Mouse (Mus musculus): Measurements from ENCODE around the gene Map3k4. TPM values are rescaled to one million over a fixed set of nuclear protein-coding genes. Genes with fewer than 3 reads are reported as not detected.

The Map3k4 gene
- polyA plus RNA-seq, 1 experiment, result 33.4 TPM

GRCm38 (mm10) chr17:12216224-12216623 lies 102.4 kb downstream of the Map3k4 start:
- WGBS, result 70% methylated on average over 6 of the region's 6 CpGs
- H3K27me3 ChIP-seq (ENCODE audit: control insufficient read depth, insufficient read depth, low read length), result no peaks in the 10 kb centered on the region
- TF ChIP-seq POLR2A (IDR thresholded peaks at IDR 0.05; ENCODE audit: borderline replicate concordance, insufficient read depth, low read length) (no peak), CTCF (IDR thresholded peaks at IDR 0.05; ENCODE audit: borderline replicate concordance, insufficient read depth, low read depth, low read length) (no peak)

DNA sequence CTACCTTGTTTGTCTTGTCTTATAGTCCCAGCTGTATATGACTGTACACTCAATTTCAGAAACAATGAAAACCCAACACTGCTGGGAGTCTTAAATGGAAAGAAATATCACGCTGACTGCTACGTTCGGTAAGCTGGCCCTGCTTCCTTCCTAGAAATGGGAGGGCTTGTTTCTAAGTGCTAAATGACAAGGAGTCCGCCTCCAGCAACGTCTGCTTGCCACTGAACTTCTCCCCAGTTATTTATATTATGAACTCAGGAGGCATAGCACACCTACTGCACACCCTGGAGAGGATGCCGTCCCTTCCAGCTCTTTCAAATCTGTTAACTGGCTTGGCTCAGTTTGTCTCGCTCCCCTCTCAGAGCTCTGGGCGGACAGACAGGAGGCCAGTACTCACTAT lies 105.2 kb downstream of the Map3k4 start:
- Histone ChIP-seq H3K27ac (ENCODE audit: insufficient read depth, low read length) (no peak overlapping the region), H3K4me1 (ENCODE audit: control insufficient read depth, insufficient read depth, low read length) (no peaks in the 10 kb centered on the region), H3K4me3 (replicated peaks; ENCODE audit: insufficient read depth, low read depth, low read length) (no peak overlapping the region), H3K27me3 (ENCODE audit: control insufficient read depth, insufficient read depth, low read length) (no peaks in the 10 kb centered on the region)
- WGBS, result 77% methylated on average over 8 of the region's 8 CpGs
- TF ChIP-seq POLR2A (IDR thresholded peaks at IDR 0.05; ENCODE audit: borderline replicate concordance, insufficient read depth, low read length) (no peak), CTCF (IDR thresholded peaks at IDR 0.05; ENCODE audit: borderline replicate concordance, insufficient read depth, low read depth, low read length) (no peak)
- DNase-seq, result no peak

More at GRCm38 (mm10) chr17:12216224-12216623, 102.4 kb downstream of the Map3k4 start:
- Histone ChIP-seq H3K4me1 (ENCODE audit: control insufficient read depth, insufficient read depth, low read length) (no peaks in the 10 kb centered on the region; the same call in 1 of the 2 replicates), H3K4me3 (replicated peaks; ENCODE audit: insufficient read depth, low read depth, low read length) (no peak overlapping the region), H3K27ac (ENCODE audit: insufficient read depth, low read length) (no peak overlapping the region)
- DNase-seq, result no peak

DNA sequence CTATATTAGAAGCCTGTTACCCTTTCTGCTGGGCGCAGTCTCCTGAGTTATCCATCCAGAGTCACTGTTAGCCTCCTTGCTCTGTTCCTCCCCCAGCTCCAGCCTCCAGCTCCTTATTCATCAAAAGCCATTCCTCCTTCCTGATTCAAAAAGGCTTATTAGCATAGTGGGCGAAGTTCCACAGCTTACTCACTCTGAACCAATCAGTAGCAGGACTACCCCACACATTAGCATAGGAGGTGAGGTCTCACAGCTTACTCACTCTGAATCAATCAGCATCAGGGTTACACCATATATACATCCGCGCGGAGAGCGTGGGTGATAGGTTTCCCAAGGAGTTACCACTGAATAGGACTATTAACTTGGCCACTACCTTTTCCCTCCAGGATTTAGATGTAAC lies 106.3 kb downstream of the Map3k4 start:
- no peak for DNase-seq
- no peak overlapping the region for H3K4me3 ChIP-seq (replicated peaks; ENCODE audit: insufficient read depth, low read depth, low read length)
- WGBS, result 91% methylated on average over 6 of the region's 6 CpGs
- no peaks in the 10 kb centered on the region; the same call in 1 of the 2 replicates for H3K4me1 ChIP-seq (ENCODE audit: control insufficient read depth, insufficient read depth, low read length)
- TF ChIP-seq POLR2A (IDR thresholded peaks at IDR 0.05; ENCODE audit: borderline replicate concordance, insufficient read depth, low read length), result no peak
- TF ChIP-seq CTCF (IDR thresholded peaks at IDR 0.05; ENCODE audit: borderline replicate concordance, insufficient read depth, low read depth, low read length), result no peak
- H3K27ac ChIP-seq (ENCODE audit: insufficient read depth, low read length), result no peak overlapping the region
- no peaks in the 10 kb centered on the region for H3K27me3 ChIP-seq (ENCODE audit: control insufficient read depth, insufficient read depth, low read length)

GRCm38 (mm10) chr17:12211890-12212289 lies 106.7 kb downstream of the Map3k4 start:
- no peak for DNase-seq
- 95% methylated on average over 11 of the region's 11 CpGs for WGBS
- no peak overlapping the region for H3K4me3 ChIP-seq (replicated peaks; ENCODE audit: insufficient read depth, low read depth, low read length)
- H3K27ac ChIP-seq (ENCODE audit: insufficient read depth, low read length), result no peak overlapping the region
- H3K27me3 ChIP-seq (ENCODE audit: control insufficient read depth, insufficient read depth, low read length), result no peaks in the 10 kb centered on the region
- H3K4me1 ChIP-seq (ENCODE audit: control insufficient read depth, insufficient read depth, low read length), result peaks cover 4% of the 10 kb centered on the region; the same call in 1 of the 2 replicates
- TF ChIP-seq POLR2A (IDR thresholded peaks at IDR 0.05; ENCODE audit: borderline replicate concordance, insufficient read depth, low read length) (no peak), CTCF (IDR thresholded peaks at IDR 0.05; ENCODE audit: borderline replicate concordance, insufficient read depth, low read depth, low read length) (no peak)

DNA sequence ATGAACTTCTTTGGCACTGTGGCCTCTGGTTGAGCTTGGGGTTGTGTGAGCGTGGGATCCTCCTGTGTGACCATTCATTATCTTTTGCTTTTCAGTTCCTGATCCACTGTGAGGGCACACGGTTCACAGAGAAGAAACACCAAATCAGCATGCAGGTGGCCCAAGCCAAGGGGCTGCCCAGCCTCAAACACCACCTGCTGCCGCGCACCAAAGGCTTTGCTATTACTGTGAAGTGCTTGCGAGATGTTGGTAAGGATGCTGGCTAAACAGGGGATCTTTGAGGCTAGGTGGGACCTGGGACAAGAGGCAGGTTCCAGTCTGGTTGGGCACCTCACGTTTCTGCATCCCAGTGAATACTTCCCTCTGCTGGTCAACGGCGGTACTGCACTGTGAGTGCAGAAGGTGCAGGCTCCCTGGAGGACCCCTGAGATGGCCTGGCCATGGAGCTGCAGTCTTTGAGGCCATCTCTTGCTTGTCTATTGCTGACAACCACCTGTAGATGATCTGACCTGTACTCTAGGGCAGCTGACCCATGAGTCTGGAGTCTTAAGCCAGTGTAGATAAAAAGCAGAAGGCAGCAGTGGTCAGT lies 108.0 kb downstream of the Map3k4 start:
- Histone ChIP-seq H3K4me1 (ENCODE audit: control insufficient read depth, insufficient read depth, low read length) (peaks cover 16% of the 10 kb centered on the region), H3K27ac (ENCODE audit: insufficient read depth, low read length) (no peak overlapping the region), H3K4me3 (replicated peaks; ENCODE audit: insufficient read depth, low read depth, low read length) (no peak overlapping the region), H3K27me3 (ENCODE audit: control insufficient read depth, insufficient read depth, low read length) (no peaks in the 10 kb centered on the region)
- WGBS, result 35% methylated on average over 8 of the region's 8 CpGs
- peak; percentile 99 for TF ChIP-seq CTCF (IDR thresholded peaks at IDR 0.05; ENCODE audit: borderline replicate concordance, insufficient read depth, low read depth, low read length)
- TF ChIP-seq POLR2A (IDR thresholded peaks at IDR 0.05; ENCODE audit: borderline replicate concordance, insufficient read depth, low read length), result no peak
- peak; percentile 74 to 88 for DNase-seq

DNA sequence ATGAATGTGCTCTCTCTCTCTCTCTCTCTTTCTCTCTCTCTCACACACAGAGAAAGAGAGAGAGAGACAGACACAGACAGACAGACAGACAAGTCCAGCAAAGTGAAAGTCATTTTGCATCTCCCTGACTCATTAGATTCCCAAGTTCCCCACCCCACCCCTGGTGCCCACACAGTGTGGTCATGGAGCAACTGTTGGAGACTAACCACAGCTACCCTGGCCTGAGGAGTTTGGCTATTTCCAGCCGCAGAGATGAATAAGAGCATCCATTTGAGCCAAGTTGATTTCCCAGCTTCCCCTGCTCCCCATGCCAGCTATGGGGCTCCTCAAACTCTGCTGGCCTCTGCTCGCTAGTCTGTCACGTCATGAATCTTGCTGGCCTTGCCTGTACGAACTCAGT lies 109.1 kb downstream of the Map3k4 start:
- Histone ChIP-seq H3K4me3 (replicated peaks; ENCODE audit: insufficient read depth, low read depth, low read length) (no peak overlapping the region), H3K27ac (ENCODE audit: insufficient read depth, low read length) (no peak overlapping the region), H3K4me1 (ENCODE audit: control insufficient read depth, insufficient read depth, low read length) (peaks cover 23% of the 10 kb centered on the region), H3K27me3 (ENCODE audit: control insufficient read depth, insufficient read depth, low read length) (no peaks in the 10 kb centered on the region)
- no peak for TF ChIP-seq POLR2A (IDR thresholded peaks at IDR 0.05; ENCODE audit: borderline replicate concordance, insufficient read depth, low read length)
- WGBS, result 80% methylated on average over 4 of the region's 4 CpGs
- DNase-seq, result peak in 1 of 2 experiments; percentile 8

GRCm38 (mm10) chr17:12207022-12207548 lies 111.5 kb downstream of the Map3k4 start:
- Histone ChIP-seq H3K27me3 (ENCODE audit: control insufficient read depth, insufficient read depth, low read length) (no peaks in the 10 kb centered on the region), H3K27ac (ENCODE audit: insufficient read depth, low read length) (no peak overlapping the region), H3K4me3 (replicated peaks; ENCODE audit: insufficient read depth, low read depth, low read length) (no peak overlapping the region), H3K4me1 (ENCODE audit: control insufficient read depth, insufficient read depth, low read length) (peaks cover 34% of the 10 kb centered on the region)
- WGBS, result 9% methylated on average over 1 of the region's 1 CpGs
- no peak for DNase-seq
- TF ChIP-seq CTCF (IDR thresholded peaks at IDR 0.05; ENCODE audit: borderline replicate concordance, insufficient read depth, low read depth, low read length), result no peak
- no peak for TF ChIP-seq POLR2A (IDR thresholded peaks at IDR 0.05; ENCODE audit: borderline replicate concordance, insufficient read depth, low read length)

- Histone ChIP-seq H3K4me3 (replicated peaks; ENCODE audit: insufficient read depth, low read depth, low read length) (no peak overlapping the region), H3K27ac (ENCODE audit: insufficient read depth, low read length) (no peak overlapping the region), H3K4me1 (ENCODE audit: control insufficient read depth, insufficient read depth, low read length) (peaks cover 34% of the 10 kb centered on the region), H3K27me3 (ENCODE audit: control insufficient read depth, insufficient read depth, low read length) (no peaks in the 10 kb centered on the region)
- 73% methylated on average over 3 of the region's 3 CpGs for WGBS
- no peak for TF ChIP-seq POLR2A (IDR thresholded peaks at IDR 0.05; ENCODE audit: borderline replicate concordance, insufficient read depth, low read length)
- TF ChIP-seq CTCF (IDR thresholded peaks at IDR 0.05; ENCODE audit: borderline replicate concordance, insufficient read depth, low read depth, low read length), result no peak
- DNase-seq, result no peak
Observed at GRCm38 (mm10) chr17:12206248-12206647, 112.3 kb downstream of the Map3k4 start.
